In genomic region chr1:36680893-36681292, GRCm38 (mm10) we compare ENCODE assay signal across 25 mouse cellular contexts. TPM values are rescaled to one million over a fixed set of nuclear protein-coding genes. Genes with fewer than 3 reads are reported as not detected.
DNase-seq lines count a peak whose midpoint lies in the region; ATAC-seq and TF ChIP-seq lines count a peak whose summit lies in the region.
"Had no signal": no experiment of that assay in that cellular context is flagged by ENCODE, and none has a peak within 500 bp of the region (broad histone marks: within the 10 kb centered on the region; RNA-seq: fewer than 3 reads in every experiment).

No protein-coding gene starts in this region.

- ATAC-seq in midbrain, embryonic 12.5 days (ENCODE audit: low FRiP score, low read depth): no peak
- ATAC-seq in midbrain, embryonic 13.5 days: no peak
- ATAC-seq in midbrain, postnatal 0 days (ENCODE audit: low FRiP score): no peak
- ATAC-seq: CD4-positive, CD25-positive, alpha-beta regulatory T cell, adult 4 months; forebrain, embryonic 16.5 days had no signal

- no peaks in the 10 kb centered on the region for H3K36me3 ChIP-seq in midbrain, embryonic 12.5 days
- H3K36me3 ChIP-seq in midbrain, embryonic 13.5 days: no peaks in the 10 kb centered on the region
- H3K36me3 ChIP-seq in midbrain, postnatal 0 days (ENCODE audit: insufficient read depth, low read length): no peaks in the 10 kb centered on the region
- H3K36me3 ChIP-seq: embryonic facial prominence, embryonic 13.5 days; forebrain, embryonic 12.5 days; G1E; heart, embryonic 12.5 days had no signal

- no peak for TF ChIP-seq CTCF in midbrain, postnatal 0 days (IDR thresholded peaks at IDR 0.05)

- no peak overlapping the region for H3K4me3 ChIP-seq in midbrain, embryonic 12.5 days
- H3K4me3 ChIP-seq in midbrain, embryonic 13.5 days (replicated peaks): no peak overlapping the region
- no peak overlapping the region for H3K4me3 ChIP-seq in midbrain, postnatal 0 days (ENCODE audit: low read depth, low read length)
- H3K4me3 ChIP-seq: embryonic facial prominence, embryonic 13.5 days; forebrain, embryonic 12.5 days; heart, embryonic 12.5 days had no signal

- WGBS in midbrain, embryonic 12.5 days: 30% methylated on average over 7 of the region's 7 CpGs
- 33% methylated on average over 7 of the region's 7 CpGs for WGBS in midbrain, embryonic 13.5 days
- WGBS in midbrain, postnatal 0 days: 29% methylated on average over 7 of the region's 7 CpGs

- intact Hi-C loops in left cerebral cortex, postnatal 36 days (cut with DNase I): no loop called here

- peaks cover 10% of the 10 kb centered on the region; the same call in 1 of the 2 replicates for H3K4me1 ChIP-seq in midbrain, embryonic 12.5 days
- peaks cover 5% of the 10 kb centered on the region; the same call in 1 of the 2 replicates for H3K4me1 ChIP-seq in midbrain, embryonic 13.5 days (replicated peaks)
- H3K4me1 ChIP-seq in midbrain, postnatal 0 days (ENCODE audit: insufficient read depth, low read length): no peaks in the 10 kb centered on the region
- H3K4me1 ChIP-seq: heart, embryonic 12.5 days had no signal

- H3K27me3 ChIP-seq in midbrain, embryonic 12.5 days: no peaks in the 10 kb centered on the region
- H3K27me3 ChIP-seq in midbrain, embryonic 13.5 days: no peaks in the 10 kb centered on the region
- no peaks in the 10 kb centered on the region for H3K27me3 ChIP-seq in midbrain, postnatal 0 days (ENCODE audit: insufficient read depth, low read length)
- H3K27me3 ChIP-seq: embryonic facial prominence, embryonic 13.5 days; forebrain, embryonic 12.5 days; heart, embryonic 12.5 days had no signal

- no peak overlapping the region for H3K9ac ChIP-seq in midbrain, embryonic 12.5 days (replicated peaks)
- H3K9ac ChIP-seq in midbrain, embryonic 13.5 days (replicated peaks): no peak overlapping the region
- no peak overlapping the region for H3K9ac ChIP-seq in midbrain, postnatal 0 days (replicated peaks; ENCODE audit: low read length, poor library complexity, severe bottlenecking)
- H3K9ac ChIP-seq: embryonic facial prominence, embryonic 13.5 days; forebrain, embryonic 12.5 days; heart, embryonic 12.5 days had no signal

- DNase-seq in embryo, embryonic 10.5 days (ENCODE audit: low spot score): peak; percentile 26
- no peak for DNase-seq in embryo, embryonic 10 days (ENCODE audit: low spot score)
- DNase-seq in midbrain, postnatal 0 days (ENCODE audit: low spot score): peak; percentile 42
- peak; percentile 72 for DNase-seq in retina, postnatal 7 days (ENCODE audit: low read depth, low spot score)
- no peak for DNase-seq in left cerebral cortex, postnatal 36 days (ENCODE audit: low spot score in 2 of 2)
- DNase-seq: adrenal gland, adult 8-10 months; adrenal gland, postnatal 36 days; B cell, adult 2 months; cerebellum, adult 11 months; cerebellum, adult 8-10 months; cerebellum, postnatal 14 days; gastrocnemius, postnatal 14 days; heart, postnatal 36 days had no signal

- no peak overlapping the region for H3K4me2 ChIP-seq in midbrain, embryonic 12.5 days (replicated peaks)
- H3K4me2 ChIP-seq in midbrain, embryonic 13.5 days (replicated peaks): no peak overlapping the region
- H3K4me2 ChIP-seq in midbrain, postnatal 0 days (ENCODE audit: low read depth, low read length, poor library complexity, severe bottlenecking): no peak overlapping the region
- H3K4me2 ChIP-seq: embryonic facial prominence, embryonic 13.5 days; forebrain, embryonic 12.5 days; heart, embryonic 12.5 days had no signal

- no peaks in the 10 kb centered on the region for H3K9me3 ChIP-seq in midbrain, embryonic 12.5 days
- H3K9me3 ChIP-seq in midbrain, embryonic 13.5 days: no peaks in the 10 kb centered on the region
- no peaks in the 10 kb centered on the region for H3K9me3 ChIP-seq in midbrain, postnatal 0 days (ENCODE audit: low read length)
- H3K9me3 ChIP-seq: embryonic facial prominence, embryonic 13.5 days; forebrain, embryonic 12.5 days; G1E; heart, embryonic 12.5 days had no signal

- 0 out of 2 replicates have a peak overlapping the region, but pooled peaks have one; percentile 10 for H3K27ac ChIP-seq in midbrain, embryonic 12.5 days (replicated peaks)
- H3K27ac ChIP-seq in midbrain, embryonic 13.5 days: no peak overlapping the region
- H3K27ac ChIP-seq in midbrain, postnatal 0 days (ENCODE audit: low read depth, low read length): no peak overlapping the region
- H3K27ac ChIP-seq: embryonic facial prominence, embryonic 13.5 days; forebrain, embryonic 12.5 days had no signal

RNA-seq across cellular contexts. Expression of gene Fam178b, which starts 2.1 kb away (rescaled TPM):
- polyA plus RNA-seq in midbrain, embryonic 12.5 days (2016; fragmentation: Nextera tagmentation; extraction: Ambion mirVana): not detected in 2 replicates
- not detected in 2 replicates for polyA plus RNA-seq in midbrain, embryonic 13.5 days (2015; fragmentation: Nextera tagmentation; extraction: Ambion mirVana)
- not detected in 2 replicates for total RNA-seq in midbrain, postnatal 0 days (2014; rRNA removed)
- polyA plus RNA-seq in midbrain, postnatal 0 days (2015; fragmentation: Nextera tagmentation; extraction: Ambion mirVana): 0.20 and 0.32 TPM in 2 replicates
- not detected for total RNA-seq in left cerebral cortex, postnatal 36 days (2021)
- total RNA-seq: G1E had no signal
- polyA plus RNA-seq: CD4-positive, CD25-positive, alpha-beta regulatory T cell, adult 4 months; forebrain, embryonic 16.5 days; G1E had no signal

RNA-seq across cellular contexts. Expression of gene Cox5b, which starts 10.4 kb away (rescaled TPM):
- 466 and 473 TPM in 2 replicates for polyA plus RNA-seq in midbrain, embryonic 12.5 days (2016; fragmentation: Nextera tagmentation; extraction: Ambion mirVana)
- 576 and 579 TPM in 2 replicates for polyA plus RNA-seq in midbrain, embryonic 13.5 days (2015; fragmentation: Nextera tagmentation; extraction: Ambion mirVana)
- total RNA-seq in midbrain, postnatal 0 days (2014; rRNA removed): 346 and 362 TPM in 2 replicates
- polyA plus RNA-seq in midbrain, postnatal 0 days (2015; fragmentation: Nextera tagmentation; extraction: Ambion mirVana): 835 and 901 TPM in 2 replicates
- 100 to 1,000 TPM; 579 to 668 TPM for total RNA-seq in left cerebral cortex, postnatal 36 days (2021)

RNA-seq across cellular contexts. Expression of gene 4933424G06Rik, which starts 29.1 kb away (rescaled TPM):
- 0.27 TPM in 2 replicates for polyA plus RNA-seq in midbrain, embryonic 12.5 days (2016; fragmentation: Nextera tagmentation; extraction: Ambion mirVana)
- 0.24 and 0.36 TPM in 2 replicates for polyA plus RNA-seq in midbrain, embryonic 13.5 days (2015; fragmentation: Nextera tagmentation; extraction: Ambion mirVana)
- total RNA-seq in midbrain, postnatal 0 days (2014; rRNA removed): not detected in 2 replicates
- polyA plus RNA-seq in midbrain, postnatal 0 days (2015; fragmentation: Nextera tagmentation; extraction: Ambion mirVana): 0.81 and 2.1 TPM in 2 replicates
- 1 to 10 TPM; 1.1 to 2.6 TPM for total RNA-seq in left cerebral cortex, postnatal 36 days (2021)
- total RNA-seq: adrenal gland, adult 8-10 months; adrenal gland, postnatal 36 days; common myeloid progenitor, adult 5-6 weeks; granulocyte monocyte progenitor cell, adult 5-6 weeks; heart, adult 8-10 months; heart, postnatal 36 days had no signal
- polyA plus RNA-seq: CD4-positive, CD25-positive, alpha-beta regulatory T cell, adult 4 months; G1E; heart, embryonic 12.5 days; heart, embryonic 16.5 days had no signal

RNA-seq across cellular contexts. Expression of gene Actr1b, which starts 33.3 kb away (rescaled TPM):
- 109 and 118 TPM in 2 replicates for polyA plus RNA-seq in midbrain, embryonic 12.5 days (2016; fragmentation: Nextera tagmentation; extraction: Ambion mirVana)
- polyA plus RNA-seq in midbrain, embryonic 13.5 days (2015; fragmentation: Nextera tagmentation; extraction: Ambion mirVana): 97.5 and 102 TPM in 2 replicates
- 139 TPM in 2 replicates for total RNA-seq in midbrain, postnatal 0 days (2014; rRNA removed)
- 113 and 120 TPM in 2 replicates for polyA plus RNA-seq in midbrain, postnatal 0 days (2015; fragmentation: Nextera tagmentation; extraction: Ambion mirVana)
- total RNA-seq in left cerebral cortex, postnatal 36 days (2021): 100 to 1,000 TPM; 336 to 347 TPM

Comparison
In these comparisons a context has a peak if more than half of its experiments do, and no peak if none do; other contexts are left out.
1. DNase-seq: peak in embryo, embryonic 10.5 days (single experiment), midbrain, postnatal 0 days (single experiment) and retina, postnatal 7 days (single experiment); none in embryo, embryonic 10 days (single experiment) and left cerebral cortex, postnatal 36 days (0 of 2).